Mouse (Mus musculus): ENCODE results near the gene Pogz.
"Not testable (repeated sequence)": the region's sequence is repeated elsewhere in the genome, so short reads cannot be mapped to it uniquely, and the experiment has no call there.

Pogz gene

DNA sequence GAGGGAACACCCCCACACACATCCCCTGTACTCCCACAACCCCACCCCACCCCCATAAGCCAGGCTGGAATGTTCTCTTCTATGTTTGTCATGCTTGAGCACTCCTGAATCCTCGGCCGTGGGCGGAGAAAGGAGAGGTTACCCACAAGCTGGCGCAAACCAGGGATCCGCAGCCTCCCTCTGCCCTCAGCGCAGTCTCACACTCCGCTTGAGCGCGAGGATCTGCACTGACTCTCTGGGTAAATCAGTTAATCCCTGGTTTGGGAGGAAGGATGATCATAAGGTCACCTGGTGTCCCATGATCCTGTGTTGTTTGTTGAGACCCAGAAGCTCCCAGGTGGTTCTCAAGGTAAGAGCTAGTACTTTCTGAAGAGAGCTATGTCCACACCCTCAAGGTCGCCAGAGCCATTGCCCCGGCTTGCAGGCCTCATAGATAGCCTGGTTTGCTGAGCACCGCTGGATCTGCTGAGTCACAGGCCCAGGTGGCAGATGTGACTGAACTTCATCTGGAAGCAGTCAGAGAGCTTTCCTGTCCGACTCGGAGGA, 80.5 kb downstream of the Pogz start:
- no peak for DNase-seq

DNA sequence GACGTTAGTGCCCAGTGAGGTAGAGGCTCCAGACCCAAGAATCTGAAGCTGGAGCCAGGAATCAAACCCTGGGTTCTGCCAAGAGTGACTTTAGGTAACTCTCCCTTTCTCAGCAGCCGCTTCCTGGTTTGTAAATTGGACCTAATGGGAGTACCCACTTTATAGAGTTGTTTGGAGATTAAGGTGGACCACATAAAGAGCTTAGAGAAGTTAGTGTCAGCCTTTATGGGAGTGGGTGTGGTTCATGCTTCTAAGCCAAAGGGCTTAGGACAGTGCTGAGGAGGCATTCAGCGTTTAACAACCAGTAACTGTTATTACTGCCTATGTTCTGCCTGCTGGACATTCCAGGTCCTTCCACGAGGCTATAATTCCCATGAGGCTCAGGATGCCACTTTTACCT, 81.5 kb downstream of the Pogz start:
- no peak for DNase-seq

DNA sequence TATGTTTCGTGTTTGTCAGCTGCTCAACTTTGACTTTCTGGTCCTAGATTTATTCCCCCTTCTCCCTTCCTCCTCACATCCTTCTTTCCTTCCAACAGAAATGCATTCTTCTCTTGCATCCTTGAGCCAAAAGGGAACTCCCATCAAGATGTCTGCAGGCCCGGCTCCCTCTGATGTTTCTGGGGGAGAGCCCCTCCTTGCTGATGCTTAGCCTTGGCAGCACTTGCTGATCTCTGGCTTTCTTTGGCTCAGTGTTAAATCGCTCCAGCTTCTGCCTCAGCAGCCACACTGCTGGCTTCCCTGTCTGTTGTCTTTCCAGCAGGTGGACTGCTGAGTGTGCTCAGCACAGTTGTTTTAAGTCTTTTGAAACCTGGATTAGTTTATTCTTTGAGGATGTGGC, 83.7 kb downstream of the Pogz start:
- DNase-seq = no peak

DNA sequence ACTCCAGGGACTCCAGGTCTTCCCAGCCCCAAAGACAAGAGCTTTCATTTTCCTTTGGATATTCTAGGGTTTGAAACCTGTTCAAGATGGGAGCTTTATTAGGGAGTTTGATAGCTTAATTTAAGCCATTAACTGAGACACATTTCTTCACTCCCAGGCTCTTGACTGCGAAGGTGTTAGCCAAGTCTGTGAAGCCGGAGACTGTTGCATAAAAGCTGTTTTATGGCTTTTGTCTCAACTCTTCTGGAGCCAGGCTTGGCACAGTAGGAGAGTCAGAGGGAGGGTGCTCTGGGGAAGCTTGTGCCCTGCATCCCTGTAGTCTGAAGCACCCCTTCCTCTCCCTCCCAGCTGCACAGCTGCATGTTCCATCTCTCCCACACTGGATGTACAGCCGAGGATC, 85.0 kb downstream of the Pogz start:
- DNase-seq = no peak

DNA sequence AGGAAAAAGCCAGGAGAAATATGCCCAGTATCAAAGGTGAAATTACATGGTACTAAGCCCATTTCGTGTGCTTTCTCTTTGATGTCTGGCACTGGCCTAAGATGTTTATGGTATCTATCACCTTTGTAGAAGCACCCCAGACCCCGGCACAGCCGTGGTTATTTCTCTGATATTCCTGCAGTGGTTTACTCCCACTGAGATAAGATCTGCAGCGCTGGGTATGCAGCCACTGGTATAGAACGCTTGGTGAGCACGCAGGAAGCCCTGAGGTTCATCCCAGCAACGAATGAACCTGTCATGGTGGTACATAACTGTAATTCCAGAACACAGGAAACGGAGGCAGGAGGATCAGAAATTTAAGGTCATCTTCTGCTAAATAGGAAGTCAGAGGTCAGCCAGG, 87.3 kb downstream of the Pogz start:
- no peak for DNase-seq

DNA sequence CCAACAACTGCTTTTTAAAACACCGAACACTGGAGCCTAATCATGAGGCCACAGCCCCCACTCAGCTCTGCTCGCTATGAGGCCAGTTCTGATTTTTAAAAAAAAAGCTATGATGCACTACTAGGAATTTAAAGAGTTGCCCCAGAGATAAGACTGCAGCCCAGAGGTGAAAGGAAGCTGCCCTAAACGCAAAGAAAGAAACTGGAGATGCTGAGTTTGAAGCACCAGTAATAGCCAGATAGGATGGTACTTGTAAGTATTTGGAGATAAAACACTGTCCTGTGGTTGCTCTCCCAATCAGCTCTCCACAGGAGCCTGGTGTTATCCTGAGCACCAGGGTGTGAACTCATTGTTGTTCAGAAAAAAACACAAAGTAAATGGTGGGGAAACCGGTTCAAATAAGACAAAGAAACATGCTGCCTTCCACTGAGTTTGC, 89.0 kb downstream of the Pogz start:
- not testable (repeated sequence) for DNase-seq

DNA sequence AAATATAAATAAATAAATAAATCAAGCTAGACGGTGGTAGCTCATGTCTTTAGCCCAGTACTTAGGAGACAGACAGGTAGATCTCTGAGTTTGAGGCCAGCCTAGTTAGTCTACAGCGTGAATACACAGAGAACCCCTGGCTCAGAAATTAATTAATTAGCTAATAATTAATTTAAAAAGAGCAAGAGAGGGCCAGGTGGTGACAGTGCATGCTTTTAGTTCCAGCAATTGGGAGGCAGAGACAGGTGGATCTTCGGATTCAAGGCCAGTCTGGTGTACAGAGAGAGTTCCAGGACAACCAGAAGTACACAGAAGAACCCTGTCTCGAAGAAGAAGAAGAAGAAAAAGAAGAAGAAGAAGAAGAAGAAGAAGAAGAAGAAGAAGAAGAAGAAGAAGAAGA, 91.6 kb downstream of the Pogz start:
- DNase-seq = not testable (repeated sequence)

DNA sequence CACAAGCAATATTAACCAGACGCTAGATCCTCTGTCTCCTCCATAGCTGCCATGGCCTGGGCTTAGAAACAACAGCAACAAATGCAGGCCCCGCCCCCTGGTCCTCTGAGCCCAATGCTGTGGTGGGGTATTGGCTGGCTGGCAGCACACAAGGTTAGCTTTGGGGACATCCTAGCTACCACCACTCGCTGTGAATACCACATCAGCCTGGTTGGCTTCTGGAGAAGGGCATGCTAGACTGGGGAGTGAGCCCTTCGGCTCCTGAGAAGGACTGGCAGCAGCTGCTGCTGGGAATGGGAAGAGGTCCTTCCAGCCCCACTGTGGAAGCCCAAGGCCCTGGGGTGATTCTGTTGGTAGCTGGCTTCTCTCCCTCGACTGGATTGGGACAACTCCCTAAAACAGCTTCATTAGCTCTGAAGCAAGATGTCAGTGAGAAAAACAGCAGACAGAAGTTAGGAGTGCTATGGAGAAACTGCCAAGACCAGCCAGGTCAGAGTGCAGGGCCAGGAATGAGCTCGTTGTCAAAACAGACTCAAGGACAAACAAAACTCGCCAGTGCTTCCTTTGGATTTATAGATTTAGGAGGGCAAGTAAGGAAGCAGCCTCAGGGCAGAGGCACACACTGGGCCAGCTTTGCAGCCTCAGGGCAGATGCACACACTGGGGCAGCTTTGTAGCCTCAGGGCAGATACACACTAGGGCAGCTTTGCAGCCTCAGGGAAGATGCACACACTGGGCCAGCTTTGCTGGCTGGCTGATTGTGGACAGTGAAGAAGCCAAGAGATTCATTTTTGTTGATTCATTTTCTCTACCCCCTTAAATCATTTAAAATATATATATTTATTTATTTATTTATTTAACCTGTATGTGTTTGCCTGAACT, 93.3 kb downstream of the Pogz start:
- DNase-seq = not testable (repeated sequence)

DNA sequence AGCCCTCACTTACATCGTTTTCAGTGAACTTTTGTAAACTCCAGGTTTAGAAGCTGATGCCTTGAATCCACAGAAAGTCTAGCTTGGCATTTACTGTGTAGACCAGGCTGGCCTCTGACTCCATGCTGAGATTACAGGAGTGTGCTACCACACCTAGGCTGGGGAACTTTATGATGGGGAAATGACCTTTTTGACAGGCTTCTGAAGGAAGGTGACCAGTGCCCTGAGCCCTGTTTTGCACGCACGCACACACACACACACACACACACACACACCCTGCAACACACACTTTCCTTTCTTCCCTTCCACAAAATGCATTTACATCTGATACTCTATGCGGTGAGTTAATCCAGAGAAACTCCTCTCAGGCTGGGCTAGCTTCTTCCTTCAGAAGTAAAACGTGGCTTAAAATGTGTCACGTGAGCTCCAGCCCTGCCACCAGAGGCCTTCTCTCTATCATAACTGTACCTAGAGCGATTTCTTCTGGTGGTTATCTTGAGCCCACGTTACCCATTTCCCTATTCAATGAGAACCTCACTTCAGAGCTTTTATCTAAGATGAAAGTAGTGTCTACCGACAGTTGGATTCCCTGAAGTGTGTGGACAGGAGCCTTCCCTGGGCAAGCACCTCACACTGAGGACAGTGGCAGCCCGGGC, 94.2 kb downstream of the Pogz start:
- not testable (repeated sequence) for DNase-seq

Data from cerebellum, postnatal 25 days (tissue).